Mouse (Mus musculus) cerebral cortex, adult 2 months (tissue): Measurements from ENCODE around the gene Zfp870.

Source experiments
- WGBS: fragments of 180-500 bp; shearing (Covaris S2); methylation state at CpG from one replicate; pipeline ENCODE4 v1.1.7; 2018; 5-methylcytosine and 5-hydroxymethylcytosine counted together

Gene Zfp870

DNA sequence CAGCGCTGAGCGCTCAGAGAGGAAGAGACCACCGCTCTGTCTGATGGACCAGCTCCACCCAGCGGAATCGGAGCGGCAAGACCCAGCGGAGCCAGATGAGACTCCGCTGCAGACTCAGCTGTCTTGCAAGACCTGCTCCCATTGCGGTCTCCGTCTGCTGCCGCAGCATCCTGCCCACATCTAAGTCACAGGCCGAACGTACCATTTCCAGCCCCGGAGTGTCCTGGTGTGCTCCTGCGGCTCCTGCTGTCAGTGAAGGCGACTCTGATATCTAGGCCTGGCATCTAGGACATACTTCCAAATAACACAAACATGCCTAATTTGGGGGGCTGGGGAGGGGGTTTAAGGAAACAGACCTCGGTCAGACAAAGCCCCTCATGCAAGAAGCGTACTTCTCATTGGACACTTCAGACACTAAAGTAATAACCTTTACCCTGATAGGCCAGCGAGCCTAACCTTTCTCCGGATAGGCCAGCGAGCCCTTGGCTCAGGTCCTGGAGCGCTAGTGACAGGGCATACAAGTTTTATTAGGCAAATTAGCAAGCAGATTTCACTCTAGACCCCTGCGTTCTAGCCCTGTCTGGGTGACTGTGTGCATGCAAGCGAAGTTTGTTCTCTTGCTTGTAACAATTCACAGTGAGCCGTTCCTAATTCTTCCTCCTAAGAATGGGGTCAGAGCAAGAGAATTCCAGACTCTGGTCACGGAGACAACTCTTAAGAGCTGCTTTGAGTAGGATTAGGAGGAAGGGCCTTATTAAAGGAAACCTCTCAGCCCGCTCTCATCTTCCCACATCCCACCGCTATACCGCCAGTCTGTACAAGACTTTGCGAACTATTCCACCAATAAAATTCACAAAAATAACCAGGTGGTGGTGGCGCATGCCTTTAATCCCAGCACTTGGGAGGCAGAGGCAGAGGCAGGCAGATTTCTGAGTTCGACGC is at the start of gene Zfp870:
Gene Zfp870, minus strand, starts transcription at position 404 of the 942 bp plus-strand sequence.
- WGBS = 8% methylated on average over 33 of the region's 33 CpGs

DNA sequence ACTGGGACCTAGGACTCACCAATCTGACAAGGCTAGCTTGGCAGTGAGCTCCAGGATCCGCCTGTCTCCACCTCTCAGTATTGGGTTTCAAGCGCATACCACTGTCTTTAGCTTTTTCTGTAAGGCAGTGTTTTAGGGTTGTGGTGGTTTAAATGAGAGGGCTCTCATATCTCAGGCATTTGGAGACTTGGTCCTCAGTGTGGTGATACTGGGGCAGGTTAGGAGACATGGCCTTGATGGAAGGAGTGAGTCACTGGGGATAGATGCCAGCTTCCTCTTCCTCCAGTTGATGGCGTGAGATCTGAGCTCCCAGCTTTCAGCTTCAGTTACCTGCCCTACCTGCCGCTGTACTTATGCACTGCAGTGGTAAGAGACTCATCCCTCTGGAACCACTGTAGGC is 48.4 kb upstream of the Zfp870 start:
- 90% methylated on average over 4 of the region's 4 CpGs for WGBS

DNA sequence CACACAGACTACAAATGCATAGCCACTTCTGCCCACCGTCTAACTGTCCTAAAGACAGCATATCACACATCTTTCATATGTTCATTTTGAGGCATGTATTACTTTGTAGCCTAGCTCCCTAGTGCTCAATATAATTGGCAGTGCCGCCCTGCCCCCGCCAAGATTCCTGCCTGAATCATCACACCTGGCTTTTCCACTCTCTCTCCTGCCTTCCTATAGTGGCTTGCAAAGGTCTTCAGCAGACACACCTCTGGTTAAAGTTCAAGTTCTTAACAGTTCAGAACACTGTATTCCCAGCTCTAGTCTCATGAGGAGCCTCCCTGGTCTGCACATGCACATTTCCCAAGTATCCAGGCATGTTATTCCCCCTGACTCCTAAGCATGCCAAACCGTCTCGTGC is 36.4 kb upstream of the Zfp870 start:
- WGBS = 87% methylated on average over 5 of the region's 5 CpGs

DNA sequence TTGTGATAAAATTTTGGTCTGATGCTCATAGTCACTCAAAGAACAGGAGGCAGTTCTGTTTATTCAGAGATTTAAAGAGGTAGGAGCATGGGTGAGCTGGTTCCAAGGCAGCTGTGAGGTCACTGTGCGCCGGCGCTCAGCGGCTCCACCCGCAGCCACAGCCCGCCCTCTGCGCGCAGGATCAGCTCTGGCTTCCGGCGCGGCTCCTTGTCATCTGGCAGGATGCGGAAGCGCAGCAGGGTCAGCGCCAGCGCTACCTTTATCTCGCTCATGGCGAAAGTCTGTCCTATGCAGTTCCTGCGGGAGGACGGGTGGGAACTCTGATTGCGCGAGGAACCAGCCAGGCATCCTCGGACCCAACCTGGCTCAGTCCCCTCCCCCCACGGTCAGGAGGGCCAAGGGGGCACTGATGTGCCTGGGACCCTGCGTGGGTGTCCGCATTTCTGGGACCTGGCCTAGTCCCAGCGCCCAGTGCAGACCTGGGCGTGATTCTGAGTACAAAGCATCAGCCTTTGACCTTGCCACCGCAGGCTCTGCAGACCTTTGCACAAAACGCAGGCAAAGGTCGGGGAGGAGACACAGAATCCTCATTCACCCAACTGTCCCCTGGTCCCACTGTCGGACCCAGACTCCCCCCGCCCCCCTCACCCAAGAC is 33.3 kb upstream of the Zfp870 start:
- WGBS = 13% methylated on average over 32 of the region's 32 CpGs

DNA sequence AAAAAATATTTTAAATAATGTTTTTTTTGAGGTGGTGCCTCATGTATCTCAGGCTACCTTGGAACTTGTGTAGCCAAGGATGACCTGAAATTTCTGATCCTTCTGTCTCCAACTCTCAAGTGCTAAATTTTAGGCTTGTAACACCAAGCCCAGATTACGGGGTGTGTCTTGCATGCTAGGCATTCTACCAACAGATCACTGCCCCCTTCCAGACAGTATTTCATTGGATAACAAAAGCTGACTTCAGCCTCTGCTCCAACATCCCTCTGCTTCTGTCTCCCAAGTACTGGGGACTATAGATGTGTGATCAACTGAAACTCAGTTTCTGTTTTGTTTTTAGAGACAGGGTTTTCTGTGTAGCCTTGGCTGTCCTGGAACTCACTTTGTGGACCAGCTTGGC is 32.2 kb upstream of the Zfp870 start:
- 91% methylated on average over 1 of the region's 1 CpGs for WGBS

DNA sequence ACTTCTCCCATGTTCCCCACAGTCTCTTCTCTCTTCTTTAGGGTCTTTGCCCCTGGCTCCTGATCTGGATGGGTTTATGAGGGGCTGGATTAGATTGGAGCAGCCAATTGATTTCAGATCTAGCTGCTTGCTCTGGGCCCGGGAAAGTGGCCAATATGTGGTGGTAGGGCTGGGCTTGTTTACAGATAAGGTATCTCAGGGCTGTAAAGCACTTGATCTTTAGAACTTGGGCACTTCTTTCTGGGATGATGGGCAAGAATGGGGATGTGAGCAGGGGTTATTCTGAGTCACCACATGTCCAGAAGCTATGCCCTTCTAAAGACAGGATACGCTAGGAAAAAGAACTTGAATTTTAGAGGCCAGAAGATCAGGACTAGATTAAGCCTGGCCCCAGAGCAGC is 27.7 kb upstream of the Zfp870 start:
- 79% methylated on average over 2 of the region's 2 CpGs for WGBS

DNA sequence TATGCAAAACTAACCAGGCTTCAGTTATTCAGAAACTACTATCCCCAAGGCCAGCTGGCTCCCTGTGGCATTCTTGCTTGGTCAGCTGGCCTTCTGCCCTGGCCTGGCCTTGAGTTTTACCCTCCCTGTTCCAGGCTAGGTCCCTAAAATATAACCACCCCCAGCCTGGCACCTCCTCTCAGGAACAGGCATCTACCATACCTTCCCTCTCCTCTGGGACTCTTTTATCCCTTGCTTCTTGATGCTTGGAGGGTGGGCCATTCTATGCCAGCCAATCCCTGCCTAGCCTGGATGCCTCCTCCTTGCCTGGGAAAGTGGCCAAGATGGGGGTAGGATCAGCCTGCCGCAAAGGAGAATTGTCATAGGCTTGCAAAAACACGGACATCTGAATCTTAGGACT is 25.7 kb upstream of the Zfp870 start, which contains the start of gene Cyp4f14:
Gene Cyp4f14, minus strand, starts transcription at position 212 of the 400 bp plus-strand sequence.
- WGBS = 27% methylated on average over 2 of the region's 2 CpGs

DNA sequence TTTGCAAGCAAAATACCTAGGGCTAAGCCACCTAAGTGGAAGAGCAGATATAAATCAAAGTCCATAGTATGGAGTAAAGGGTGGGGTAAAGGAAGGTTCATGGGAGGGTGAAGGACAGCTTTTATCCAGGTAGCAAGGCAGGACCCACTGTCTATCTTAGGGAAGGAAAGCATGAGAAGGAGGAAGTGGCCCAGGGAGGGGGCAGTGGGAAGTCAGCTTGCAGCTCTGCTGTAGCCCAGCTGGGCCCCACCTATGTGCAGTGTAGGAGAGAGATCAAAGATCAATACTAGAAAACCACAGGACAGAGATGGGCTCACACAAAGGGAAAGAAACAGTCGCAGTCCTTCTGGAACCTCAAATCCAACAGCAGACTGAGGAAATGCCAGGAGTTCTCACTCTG is 24.6 kb upstream of the Zfp870 start:
- 87% methylated on average over 1 of the region's 1 CpGs for WGBS

DNA sequence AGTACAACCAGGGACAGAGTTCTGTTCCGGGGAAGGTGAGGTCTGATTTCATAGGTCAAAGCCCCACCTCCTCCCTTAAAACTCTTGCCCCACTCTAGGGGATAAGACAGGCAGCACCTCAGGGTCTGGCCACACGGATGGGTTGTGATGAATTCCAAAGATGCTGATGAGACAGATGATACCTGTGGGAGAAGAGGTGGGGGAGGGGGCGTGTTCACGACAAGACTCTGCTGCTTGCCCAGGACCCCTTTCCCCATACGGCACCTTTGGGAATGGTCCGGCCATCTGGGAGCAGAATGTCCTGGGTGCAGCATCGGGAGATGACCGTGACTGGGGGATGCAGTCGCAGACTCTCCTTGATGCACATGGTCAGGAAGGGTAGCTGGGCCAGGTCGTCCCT is 14.7 kb upstream of the Zfp870 start:
- WGBS = 78% methylated on average over 10 of the region's 10 CpGs

DNA sequence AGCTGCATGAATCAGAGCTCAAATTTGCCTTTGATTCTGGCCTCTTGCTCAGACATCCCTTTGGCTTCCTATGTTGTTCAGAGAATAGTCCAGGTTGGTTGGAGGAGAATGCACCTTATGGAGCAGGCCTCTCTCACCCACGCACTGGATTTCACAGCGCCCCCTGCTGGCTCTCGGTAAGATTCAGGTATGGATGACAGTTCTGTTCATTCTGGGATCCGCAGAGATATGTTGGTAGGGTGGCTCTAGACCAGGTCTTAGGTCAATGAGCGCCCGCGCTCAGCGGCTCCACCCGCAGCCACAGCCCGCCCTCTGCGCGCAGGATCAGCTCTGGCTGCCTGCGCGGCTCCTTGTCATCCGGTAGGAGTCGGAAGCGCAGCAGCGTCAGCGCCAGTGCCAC is 13.8 kb upstream of the Zfp870 start:
- 13% methylated on average over 19 of the region's 19 CpGs for WGBS

DNA sequence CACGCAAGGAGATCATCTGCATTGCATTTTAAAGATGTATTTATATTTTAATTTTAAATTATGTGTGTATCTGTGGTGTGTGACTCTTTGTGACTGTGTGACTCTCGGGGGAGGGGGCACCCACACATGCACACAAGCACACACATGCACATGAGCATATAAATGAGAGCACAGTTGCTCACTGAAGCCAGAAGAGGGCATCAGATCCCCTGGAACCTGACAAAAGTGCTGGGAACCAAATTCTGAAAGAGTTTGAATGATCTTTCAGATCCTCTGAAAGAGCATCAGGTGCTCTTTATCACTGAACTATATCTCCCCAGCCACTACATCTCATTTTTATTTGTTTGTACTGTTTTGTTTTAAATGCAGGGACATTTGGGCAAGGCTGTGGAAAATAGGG is 13.0 kb upstream of the Zfp870 start:
- 64% methylated on average over 2 of the region's 2 CpGs for WGBS

DNA sequence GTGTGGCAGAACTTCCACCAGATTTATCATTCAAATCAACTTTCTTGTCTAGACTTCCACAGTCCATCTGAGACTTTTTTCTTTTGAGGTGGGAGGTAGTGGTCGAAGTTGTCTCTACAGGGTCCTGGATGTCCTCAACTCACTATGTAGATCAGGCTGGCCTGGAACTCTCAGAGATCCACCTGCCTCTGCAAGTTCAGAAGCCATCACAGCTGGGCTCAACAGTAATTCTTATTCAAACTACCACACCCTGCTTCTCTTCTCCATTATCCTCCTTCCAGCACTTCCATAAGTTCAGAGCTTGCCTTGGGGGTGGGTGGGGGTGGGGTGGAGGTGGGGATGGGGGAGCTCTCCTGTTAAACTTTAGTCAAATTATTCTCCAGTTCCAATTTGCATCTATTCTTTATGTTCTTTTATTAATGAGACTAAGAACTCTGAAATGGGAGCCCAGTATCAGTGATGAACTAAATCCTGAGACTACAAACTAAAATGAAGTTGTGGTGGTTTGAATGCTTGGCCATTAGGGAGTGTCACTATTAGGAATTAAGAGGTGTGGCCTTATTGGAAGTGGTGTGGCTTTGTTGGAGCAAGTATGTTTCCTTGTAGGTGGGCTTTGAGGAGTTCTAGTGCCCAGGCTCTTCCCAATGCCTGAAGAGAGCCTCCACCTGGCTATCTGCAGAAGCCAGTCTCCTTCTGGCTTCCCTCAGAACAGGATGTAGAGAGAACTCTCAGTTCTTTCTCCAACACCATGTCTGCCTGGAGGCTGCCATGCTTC is 10.5 kb upstream of the Zfp870 start:
- 56% methylated on average over 1 of the region's 1 CpGs for WGBS

DNA sequence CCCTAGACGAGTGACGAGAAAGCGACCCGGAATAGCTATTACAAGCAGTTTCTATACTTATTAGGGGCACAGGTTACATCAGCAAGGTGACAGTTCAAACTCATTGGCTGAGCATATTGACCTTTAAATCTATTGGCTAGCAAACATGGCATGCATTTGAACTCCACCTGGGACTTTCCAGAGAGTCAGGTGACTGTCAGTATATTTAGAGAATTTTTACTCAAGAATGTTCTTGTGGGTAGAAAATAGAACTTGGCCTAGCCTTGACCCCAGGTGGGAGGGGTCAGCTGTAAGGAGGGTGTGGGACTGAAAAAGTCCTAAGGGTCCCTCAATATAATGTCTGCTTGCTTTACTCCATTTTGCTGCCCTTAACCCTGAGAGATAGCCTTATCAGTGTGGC is 4.0 kb upstream of the Zfp870 start:
- WGBS = 96% methylated on average over 4 of the region's 4 CpGs

DNA sequence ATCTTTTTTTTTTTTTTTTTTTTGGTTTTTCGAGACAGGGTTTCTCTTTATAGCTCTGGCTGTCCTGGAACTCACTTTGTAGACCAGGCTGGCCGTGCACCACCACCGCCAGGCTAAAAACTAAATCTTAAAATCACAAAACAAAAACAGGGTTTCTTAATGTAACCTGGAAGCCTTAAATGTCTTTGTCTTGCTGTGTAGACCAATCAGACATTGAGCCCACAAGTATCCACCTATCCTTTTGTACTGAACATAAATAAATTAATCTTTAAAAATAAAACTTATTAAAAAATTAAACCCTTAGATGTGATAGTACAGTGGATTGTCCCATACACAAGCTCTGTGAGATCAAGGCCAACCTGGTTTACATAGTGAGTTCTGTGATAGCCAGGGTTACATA is 2.5 kb upstream of the Zfp870 start:
- 82% methylated on average over 3 of the region's 3 CpGs for WGBS

DNA sequence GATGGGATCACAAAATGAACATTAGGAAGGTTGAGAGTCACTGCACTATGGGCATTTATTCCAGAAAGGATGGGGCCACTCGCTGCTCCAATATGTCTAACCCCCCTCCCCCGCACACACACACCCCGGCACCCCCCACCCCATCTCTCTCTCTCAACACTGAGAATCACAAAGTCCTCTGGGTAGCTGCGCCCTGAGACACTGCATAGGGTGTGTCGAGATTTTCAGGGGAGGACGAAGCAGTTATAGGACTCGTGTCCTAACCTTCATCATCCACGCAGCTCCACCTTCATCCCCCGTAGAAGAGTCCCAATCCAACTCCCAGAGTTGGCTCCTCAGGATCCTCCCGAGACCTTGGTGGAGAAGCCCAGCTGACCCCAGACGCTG is 597 bp downstream of the Zfp870 start:
- under 1% methylated on average over 11 of the region's 11 CpGs for WGBS

DNA sequence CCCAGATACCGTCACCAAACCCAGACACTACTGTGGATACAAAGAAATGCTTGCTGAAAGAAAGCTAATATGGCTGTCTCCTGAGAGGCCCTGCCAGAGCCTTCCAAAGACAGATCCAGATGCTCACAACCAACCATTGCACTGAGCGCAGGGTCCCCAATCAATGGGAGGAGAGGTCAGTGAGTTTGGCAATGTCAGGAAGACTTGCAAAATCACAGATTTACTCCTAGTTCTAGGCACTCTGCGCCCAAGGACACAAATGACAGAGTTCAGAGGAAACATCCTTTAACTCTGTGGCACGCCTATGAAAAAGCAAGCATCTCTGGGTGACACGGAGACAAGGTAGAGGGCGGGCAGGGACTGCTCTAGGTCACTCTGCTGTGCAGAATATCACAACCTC is 1.8 kb downstream of the Zfp870 start:
- WGBS = 97% methylated on average over 6 of the region's 6 CpGs

DNA sequence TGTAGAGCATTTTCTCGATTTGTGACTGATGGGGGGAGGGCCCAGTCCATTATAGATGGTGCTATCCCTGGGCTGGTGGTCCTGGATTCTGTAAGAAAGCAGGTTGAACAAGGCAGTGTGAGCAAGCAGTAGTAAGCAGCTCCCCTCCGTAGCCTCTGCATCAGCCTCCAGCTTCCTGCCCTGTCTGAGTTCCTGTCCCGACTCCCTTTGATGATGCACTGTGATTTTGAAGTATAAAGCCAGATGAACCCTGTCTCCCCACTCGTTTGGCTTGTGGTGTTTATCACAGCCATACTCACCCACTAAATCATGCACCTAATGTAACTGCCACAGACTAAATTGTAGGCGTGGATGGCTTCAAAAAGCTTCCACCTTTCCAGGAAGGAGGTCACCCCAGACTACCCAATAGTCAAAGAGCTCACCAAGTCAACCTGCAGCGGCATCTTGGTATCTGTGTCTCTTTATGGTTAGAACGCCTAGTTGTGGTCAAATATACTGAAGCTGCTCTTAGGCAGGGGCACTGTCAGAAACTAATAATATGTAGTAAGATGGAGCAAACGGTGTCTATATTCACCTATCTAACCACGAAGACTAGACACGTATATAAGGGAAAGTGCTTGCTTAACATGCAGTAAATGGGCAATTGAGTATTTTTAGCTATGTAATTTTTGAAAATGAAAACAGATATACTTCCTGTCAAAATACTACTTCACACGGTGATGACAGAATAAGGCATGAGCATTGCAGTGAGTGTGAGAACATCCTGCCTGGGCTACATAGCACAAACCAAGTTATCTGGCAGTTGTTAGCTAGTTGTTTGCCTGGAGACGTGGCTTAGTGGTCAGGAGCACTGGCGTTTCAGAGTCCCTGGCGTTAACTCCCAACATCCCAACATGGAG is 10.9 kb downstream of the Zfp870 start:
- WGBS = 91% methylated on average over 14 of the region's 14 CpGs

DNA sequence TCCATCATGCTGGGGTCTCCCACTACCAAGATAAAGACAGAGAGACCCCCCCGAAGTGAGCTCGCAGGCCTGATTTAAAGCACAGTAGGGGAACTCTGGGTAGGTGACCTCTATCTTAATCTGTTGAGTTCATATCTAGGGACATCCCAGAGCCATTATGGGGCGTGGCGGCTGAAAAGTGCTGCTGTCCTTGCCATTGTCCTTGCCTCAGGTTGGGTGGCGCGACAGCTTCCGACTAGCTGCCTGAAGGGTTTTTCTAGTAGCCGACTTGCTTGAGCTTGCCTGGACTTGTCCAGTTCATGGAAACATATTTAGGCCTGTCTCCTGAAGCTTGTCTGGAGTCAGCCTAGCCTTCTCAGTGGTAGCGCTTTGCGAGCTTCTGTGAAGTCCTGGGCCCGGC is 12.7 kb downstream of the Zfp870 start:
- 96% methylated on average over 11 of the region's 11 CpGs for WGBS

DNA sequence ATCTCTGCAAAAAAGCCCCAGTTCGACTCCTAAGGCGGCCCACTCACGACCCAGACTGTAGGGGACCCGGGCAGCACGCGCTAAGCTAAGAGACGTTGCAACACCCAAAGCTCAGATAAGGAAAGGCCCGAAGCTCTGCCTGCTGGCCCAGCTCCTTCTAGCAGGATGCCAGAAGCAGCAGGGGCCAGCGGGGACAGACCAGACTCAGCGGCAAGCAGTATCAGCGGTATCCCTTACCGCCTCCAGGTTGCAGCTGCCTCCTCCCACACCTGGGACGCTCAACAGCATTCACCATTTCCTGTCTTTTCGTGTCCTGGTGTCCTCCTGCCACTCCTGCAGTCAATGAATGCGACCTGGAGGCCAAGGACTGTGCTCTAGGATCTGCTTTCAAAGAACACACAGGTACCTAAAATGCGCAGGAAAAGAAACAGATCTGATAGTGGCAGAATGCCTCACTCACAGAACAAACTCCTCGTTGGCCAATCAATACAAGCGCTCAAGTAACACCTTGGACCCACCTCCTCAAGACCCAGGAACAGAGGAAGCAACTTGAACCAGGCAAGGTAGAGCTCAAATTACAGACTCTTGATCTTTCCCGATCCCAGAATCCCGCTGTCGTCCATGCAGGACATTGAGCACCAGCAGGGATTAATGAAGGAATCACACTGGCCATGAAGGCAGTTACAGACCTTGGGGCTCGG is 13.8 kb downstream of the Zfp870 start:
- WGBS = 25% methylated on average over 22 of the region's 22 CpGs

DNA sequence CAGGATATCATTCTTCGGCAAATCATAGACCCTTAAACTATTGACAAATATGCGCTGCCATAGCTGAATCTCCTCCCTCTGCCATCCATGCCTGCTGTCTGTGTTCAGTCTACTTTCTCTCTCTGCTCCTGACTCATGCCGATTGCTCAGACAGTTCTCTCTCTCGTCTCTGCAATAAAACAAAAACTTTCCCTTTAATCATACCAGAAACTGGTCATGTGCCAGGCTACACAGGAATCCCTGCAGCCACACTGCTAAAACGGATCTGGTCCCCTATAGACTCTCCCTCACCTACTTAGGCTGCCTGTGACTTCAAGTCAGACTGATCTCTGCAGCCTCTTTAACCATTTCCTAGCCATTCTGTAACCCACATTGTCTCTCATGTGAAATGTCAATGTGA is 18.7 kb downstream of the Zfp870 start:
- 45% methylated on average over 5 of the region's 5 CpGs for WGBS

DNA sequence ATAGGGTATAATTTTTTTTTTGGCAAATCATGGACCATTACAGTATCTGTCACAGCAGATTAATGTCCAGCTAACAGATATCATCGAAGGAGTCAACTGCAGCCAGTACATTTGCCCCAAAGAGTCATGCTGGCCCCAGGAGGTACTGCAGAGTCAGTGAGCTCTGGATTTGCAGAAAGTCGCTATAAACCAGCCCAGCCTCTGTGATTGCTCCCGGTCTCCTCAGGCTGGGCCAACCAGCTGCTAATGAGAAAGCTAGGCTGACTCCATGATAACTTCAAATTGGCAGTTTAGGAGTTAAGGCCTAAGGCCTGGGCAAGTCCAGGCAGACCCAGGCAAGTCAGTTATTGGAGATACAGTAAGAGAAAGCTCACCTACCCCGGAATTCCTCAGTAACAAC is 19.4 kb downstream of the Zfp870 start:
- 88% methylated on average over 4 of the region's 4 CpGs for WGBS
